Mouse (Mus musculus) kidney, adult 2 months (tissue): ENCODE measurements at regions not wholly inside any gene's neighbourhood (a gene's known extent, or its start where the extent isn't known, plus 50 kb on each side); places are given as distances from the start of the nearest gene placed in this dataset.

Experiments used
- CTCF ChIP-seq: fragments of 200-500 bp; conservative IDR thresholded peaks from 2 replicates; pipeline ENCODE4 v1.5.1; 2011; ENCODE audit warnings: low read depth, mild to moderate bottlenecking, control low read depth, low read length, moderate library complexity, mixed read lengths; ENCODE audit not compliant: insufficient read depth, insufficient read length
- POLR2A ChIP-seq: fragments of 200-500 bp; IDR thresholded peaks from one replicate; pipeline ENCODE4 v1.6.1; 2011; ENCODE audit warnings: low read depth, low read length, control low read depth

- TF ChIP-seq POLR2A, result no peak
- TF ChIP-seq CTCF, result no peak
These were observed 117.9 kb upstream of the Camk1g start for GRCm38 (mm10) chr1:193488039-193488438.
